Mouse (Mus musculus) olfactory bulb, adult 2 months (tissue): ENCODE data around the gene Lhx3.

Source experiments
- CTCF ChIP-seq: fragments of 200-500 bp; IDR thresholded peaks from 2 replicates; pipeline ENCODE4 v1.5.1; 2012; ENCODE audit warnings: low read depth, mild to moderate bottlenecking, low read length, moderate library complexity; ENCODE audit not compliant: insufficient read depth
- POLR2A ChIP-seq: fragments of 200-500 bp; IDR thresholded peaks from 2 replicates; pipeline ENCODE4 v1.6.1; 2012; ENCODE audit warnings: mild to moderate bottlenecking, low read depth, low read length, moderate library complexity; ENCODE audit not compliant: insufficient read depth

DNA sequence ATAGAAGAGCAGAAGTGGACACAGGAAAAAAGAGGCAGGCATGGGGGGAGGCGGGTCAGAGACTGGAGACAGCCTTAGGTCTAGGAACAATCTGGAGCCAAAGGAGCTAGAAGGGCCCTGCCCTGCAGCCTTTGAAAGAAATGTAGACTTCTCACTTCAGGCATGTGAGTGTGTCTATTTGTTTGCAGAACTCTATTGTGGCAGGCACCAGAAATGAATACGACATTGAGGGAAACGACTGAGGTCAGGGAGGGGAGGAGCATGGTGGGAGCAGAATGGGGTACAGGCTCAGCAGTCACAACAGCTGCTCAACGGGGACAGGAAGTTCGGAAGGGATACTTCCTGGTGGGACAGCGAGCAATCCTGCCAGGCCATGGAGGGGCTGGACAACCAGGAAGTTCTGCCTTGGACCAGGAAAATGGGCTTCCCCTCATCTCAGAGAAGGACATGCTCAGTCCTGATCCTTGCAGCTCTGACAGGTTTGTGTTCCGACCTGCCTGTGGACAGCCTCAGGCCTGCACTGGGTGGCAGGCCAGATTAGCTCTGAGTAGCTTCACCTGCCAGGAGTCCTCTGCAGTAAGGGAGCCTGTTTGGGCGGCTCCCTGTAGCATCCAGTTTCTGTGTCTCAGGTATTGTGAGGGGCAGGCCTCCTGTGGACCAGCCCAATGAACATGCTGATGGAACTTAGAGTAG is 44.6 kb upstream of the Lhx3 start:
- TF ChIP-seq POLR2A = no peak
- TF ChIP-seq CTCF = no peak
